Mouse (Mus musculus): ENCODE measurements at regions not wholly inside any gene's neighbourhood (a gene's known extent, or its start where the extent isn't known, plus 50 kb on each side); places are given as distances from the start of the nearest gene placed in this dataset.

- 75% methylated on average over 6 of the region's 6 CpGs for WGBS
These were observed 77.5 kb downstream of the Nufip1 start for GRCm38 (mm10) chr14:76188105-76188645.

GRCm38 (mm10) chr14:76195324-76195723, 84.6 kb downstream of the Nufip1 start:
- Histone ChIP-seq H3K4me2 (no peak overlapping the region), H3K9me3 (no peaks in the 10 kb centered on the region), H3K4me1 (no peaks in the 10 kb centered on the region), H3K27me3 (no peaks in the 10 kb centered on the region), H3K4me3 (no peak overlapping the region), H3K27ac (no peak overlapping the region), H3K9ac (no peak overlapping the region), H3K36me3 (no peaks in the 10 kb centered on the region)
- 81% methylated on average over 10 of the region's 10 CpGs for WGBS
- ATAC-seq (ENCODE audit: insufficient number of reproducible peaks, insufficient read depth, low FRiP score, low TSS enrichment, low read depth) = no peak

More at GRCm38 (mm10) chr14:76188105-76188645, 77.5 kb downstream of the Nufip1 start:
- H3K4me3 ChIP-seq = no peak overlapping the region
- H3K9me3 ChIP-seq = no peaks in the 10 kb centered on the region
- no peak overlapping the region for H3K4me2 ChIP-seq
- no peaks in the 10 kb centered on the region for H3K36me3 ChIP-seq
- no peak for ATAC-seq (ENCODE audit: insufficient number of reproducible peaks, insufficient read depth, low FRiP score, low TSS enrichment, low read depth)
- peaks cover 14% of the 10 kb centered on the region for H3K4me1 ChIP-seq
- no peak overlapping the region for H3K27ac ChIP-seq
- no peak overlapping the region for H3K9ac ChIP-seq
- H3K27me3 ChIP-seq = no peaks in the 10 kb centered on the region

DNA sequence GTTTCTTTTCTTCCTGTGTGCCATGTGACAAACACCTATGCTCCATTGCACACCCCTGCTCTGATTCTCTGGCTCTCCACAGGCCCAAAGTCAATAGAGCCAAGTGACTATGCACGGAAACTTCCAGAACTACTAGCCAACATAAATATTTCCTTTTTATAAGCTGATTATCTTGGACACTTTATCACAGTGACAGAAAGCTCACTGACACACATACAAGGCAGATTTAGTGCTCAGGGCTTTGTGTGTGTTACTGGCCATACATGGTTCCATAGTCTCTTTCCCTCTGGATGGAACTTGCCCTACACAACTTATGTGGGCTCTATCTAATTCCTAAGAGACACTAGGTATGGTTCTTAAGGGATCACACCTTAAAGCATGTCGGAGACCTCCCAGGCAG, 86.7 kb downstream of the Nufip1 start:
- Histone ChIP-seq H3K27me3 (no peaks in the 10 kb centered on the region), H3K4me2 (no peak overlapping the region), H3K9ac (no peak overlapping the region), H3K9me3 (no peaks in the 10 kb centered on the region), H3K4me1 (no peaks in the 10 kb centered on the region), H3K4me3 (no peak overlapping the region), H3K27ac (no peak overlapping the region), H3K36me3 (no peaks in the 10 kb centered on the region)
- 85% methylated on average over 2 of the region's 2 CpGs for WGBS
- ATAC-seq (ENCODE audit: insufficient number of reproducible peaks, insufficient read depth, low FRiP score, low TSS enrichment, low read depth) = no peak

GRCm38 (mm10) chr14:76198406-76198805, 87.7 kb downstream of the Nufip1 start:
- WGBS = 27% methylated on average over 5 of the region's 5 CpGs
- no peak for ATAC-seq (ENCODE audit: insufficient number of reproducible peaks, insufficient read depth, low FRiP score, low TSS enrichment, low read depth)
- H3K9ac ChIP-seq = no peak overlapping the region
- H3K9me3 ChIP-seq = no peaks in the 10 kb centered on the region
- no peaks in the 10 kb centered on the region for H3K4me1 ChIP-seq
- no peak overlapping the region for H3K4me2 ChIP-seq
- no peak overlapping the region for H3K27ac ChIP-seq
- H3K4me3 ChIP-seq = no peak overlapping the region
- H3K27me3 ChIP-seq = no peaks in the 10 kb centered on the region
- no peaks in the 10 kb centered on the region for H3K36me3 ChIP-seq

- 92% methylated on average over 4 of the region's 4 CpGs for WGBS
- no peaks in the 10 kb centered on the region for H3K9me3 ChIP-seq
- no peak overlapping the region for H3K9ac ChIP-seq
- no peak overlapping the region for H3K4me2 ChIP-seq
- no peak overlapping the region for H3K27ac ChIP-seq
- no peak overlapping the region for H3K4me3 ChIP-seq
- H3K36me3 ChIP-seq = no peaks in the 10 kb centered on the region
- no peaks in the 10 kb centered on the region for H3K27me3 ChIP-seq
- no peak for ATAC-seq (ENCODE audit: insufficient number of reproducible peaks, insufficient read depth, low FRiP score, low TSS enrichment, low read depth)
- no peaks in the 10 kb centered on the region for H3K4me1 ChIP-seq
These were observed 91.9 kb downstream of the Nufip1 start for GRCm38 (mm10) chr14:76202595-76202994.

- Histone ChIP-seq H3K9me3 (no peaks in the 10 kb centered on the region), H3K27me3 (no peaks in the 10 kb centered on the region), H3K9ac (no peak overlapping the region), H3K4me3 (no peak overlapping the region), H3K4me1 (no peaks in the 10 kb centered on the region), H3K36me3 (no peaks in the 10 kb centered on the region), H3K4me2 (no peak overlapping the region), H3K27ac (no peak overlapping the region)
- no peak for ATAC-seq (ENCODE audit: insufficient number of reproducible peaks, insufficient read depth, low FRiP score, low TSS enrichment, low read depth)
- WGBS = 67% methylated on average over 1 of the region's 1 CpGs
These were observed 92.4 kb downstream of the Nufip1 start for GRCm38 (mm10) chr14:76203135-76203534.

DNA sequence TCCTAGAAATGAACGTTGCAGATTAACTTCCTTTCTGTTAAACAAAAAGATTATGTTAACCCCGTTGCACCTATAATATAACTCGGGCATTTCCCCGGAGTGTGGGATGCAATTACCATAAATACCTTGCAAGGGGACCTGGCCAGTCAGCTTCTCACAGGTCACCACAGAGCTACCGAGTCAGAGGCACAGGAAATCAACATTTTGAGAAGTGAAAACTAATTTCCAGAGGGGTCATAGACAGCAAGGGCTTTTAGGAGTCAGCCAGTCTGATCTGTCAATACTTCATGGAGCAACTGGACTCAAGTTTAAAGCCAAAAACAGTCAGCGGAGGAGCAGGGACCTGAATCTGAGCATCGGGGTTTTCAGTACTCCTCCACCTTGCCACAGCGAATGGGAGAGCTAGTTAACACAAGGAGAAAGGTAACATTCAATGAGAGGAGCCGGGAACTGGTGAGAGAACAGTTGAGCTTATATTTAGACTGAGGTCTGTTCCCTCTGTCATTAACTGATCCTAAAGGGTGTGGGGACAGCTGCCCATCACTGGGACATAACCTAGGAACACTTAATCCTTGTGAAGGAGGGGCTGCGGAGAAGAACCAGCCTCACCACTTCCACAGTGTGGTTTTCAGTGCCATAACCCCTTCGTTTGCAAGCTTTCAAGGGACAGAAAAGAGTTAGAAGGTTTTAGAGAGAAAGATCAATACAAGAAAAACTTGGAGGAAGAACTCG, 105.9 kb downstream of the Nufip1 start:
- no peak for ATAC-seq (ENCODE audit: insufficient number of reproducible peaks, insufficient read depth, low FRiP score, low TSS enrichment, low read depth)
- WGBS = 67% methylated on average over 12 of the region's 12 CpGs
- Histone ChIP-seq H3K9me3 (peaks cover 3% of the 10 kb centered on the region; the same call in 1 of the 2 replicates), H3K27ac (no peak overlapping the region), H3K4me2 (no peak overlapping the region), H3K4me3 (no peak overlapping the region), H3K27me3 (no peaks in the 10 kb centered on the region), H3K4me1 (peaks cover 11% of the 10 kb centered on the region), H3K36me3 (no peaks in the 10 kb centered on the region), H3K9ac (no peak overlapping the region)

DNA sequence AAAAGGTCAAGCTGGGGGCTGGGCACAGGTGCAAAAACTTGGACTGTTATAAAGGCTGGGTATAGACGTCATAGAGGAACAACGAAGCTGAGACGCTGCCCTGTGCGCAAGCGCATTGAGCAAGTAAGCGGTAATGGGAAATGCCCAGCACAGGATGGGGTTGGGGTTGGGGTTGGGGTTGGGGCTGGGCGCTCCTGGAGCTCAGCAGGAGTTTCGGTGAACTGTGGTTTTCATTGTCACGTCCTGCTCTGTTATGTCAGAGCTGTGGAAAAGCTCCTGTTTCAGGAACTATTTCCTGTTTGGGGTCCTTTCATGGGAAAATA, 106.4 kb downstream of the Nufip1 start:
- no peak for ATAC-seq (ENCODE audit: insufficient number of reproducible peaks, insufficient read depth, low FRiP score, low TSS enrichment, low read depth)
- Histone ChIP-seq H3K36me3 (no peaks in the 10 kb centered on the region), H3K27me3 (no peaks in the 10 kb centered on the region), H3K4me2 (no peak overlapping the region), H3K27ac (no peak overlapping the region), H3K9ac (no peak overlapping the region), H3K9me3 (peaks cover 3% of the 10 kb centered on the region; the same call in 1 of the 2 replicates), H3K4me3 (no peak overlapping the region), H3K4me1 (peaks cover 17% of the 10 kb centered on the region)
- 60% methylated on average over 9 of the region's 9 CpGs for WGBS

- WGBS = 82% methylated on average over 8 of the region's 8 CpGs
- H3K9me3 ChIP-seq = peaks cover 3% of the 10 kb centered on the region; the same call in 1 of the 2 replicates
- H3K27me3 ChIP-seq = no peaks in the 10 kb centered on the region
- H3K9ac ChIP-seq = no peak overlapping the region
- H3K36me3 ChIP-seq = no peaks in the 10 kb centered on the region
- no peak overlapping the region for H3K4me3 ChIP-seq
- ATAC-seq (ENCODE audit: insufficient number of reproducible peaks, insufficient read depth, low FRiP score, low TSS enrichment, low read depth) = no peak
- H3K4me2 ChIP-seq = no peak overlapping the region
- no peak overlapping the region for H3K27ac ChIP-seq
- H3K4me1 ChIP-seq = peaks cover 22% of the 10 kb centered on the region
These were observed 107.0 kb downstream of the Nufip1 start for GRCm38 (mm10) chr14:76217571-76218256.

DNA sequence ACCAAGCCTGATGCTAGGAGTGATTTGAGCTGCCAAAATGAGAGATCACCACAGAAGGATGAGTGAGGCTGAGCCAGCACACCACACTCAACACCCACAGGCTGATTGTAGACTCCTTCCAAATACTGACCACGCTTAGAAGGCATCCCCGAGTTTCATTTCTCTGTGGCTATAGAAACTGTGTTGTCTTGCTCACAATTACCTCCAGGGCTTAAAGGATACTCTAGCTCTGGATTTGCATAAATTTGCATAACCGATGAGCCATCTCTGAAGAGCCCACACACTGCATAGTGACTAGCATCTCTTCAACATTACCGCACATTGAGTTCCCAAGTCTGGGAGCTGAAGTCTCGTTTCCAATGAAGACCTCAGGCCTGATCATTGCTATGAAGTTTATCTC, 110.3 kb downstream of the Nufip1 start:
- Histone ChIP-seq H3K9ac (no peak overlapping the region), H3K27ac (no peak overlapping the region), H3K9me3 (peaks cover 3% of the 10 kb centered on the region; the same call in 1 of the 2 replicates), H3K4me2 (no peak overlapping the region), H3K36me3 (no peaks in the 10 kb centered on the region), H3K27me3 (no peaks in the 10 kb centered on the region), H3K4me1 (peaks cover 22% of the 10 kb centered on the region), H3K4me3 (no peak overlapping the region)
- no peak for ATAC-seq (ENCODE audit: insufficient number of reproducible peaks, insufficient read depth, low FRiP score, low TSS enrichment, low read depth)
- 78% methylated on average over 5 of the region's 5 CpGs for WGBS

DNA sequence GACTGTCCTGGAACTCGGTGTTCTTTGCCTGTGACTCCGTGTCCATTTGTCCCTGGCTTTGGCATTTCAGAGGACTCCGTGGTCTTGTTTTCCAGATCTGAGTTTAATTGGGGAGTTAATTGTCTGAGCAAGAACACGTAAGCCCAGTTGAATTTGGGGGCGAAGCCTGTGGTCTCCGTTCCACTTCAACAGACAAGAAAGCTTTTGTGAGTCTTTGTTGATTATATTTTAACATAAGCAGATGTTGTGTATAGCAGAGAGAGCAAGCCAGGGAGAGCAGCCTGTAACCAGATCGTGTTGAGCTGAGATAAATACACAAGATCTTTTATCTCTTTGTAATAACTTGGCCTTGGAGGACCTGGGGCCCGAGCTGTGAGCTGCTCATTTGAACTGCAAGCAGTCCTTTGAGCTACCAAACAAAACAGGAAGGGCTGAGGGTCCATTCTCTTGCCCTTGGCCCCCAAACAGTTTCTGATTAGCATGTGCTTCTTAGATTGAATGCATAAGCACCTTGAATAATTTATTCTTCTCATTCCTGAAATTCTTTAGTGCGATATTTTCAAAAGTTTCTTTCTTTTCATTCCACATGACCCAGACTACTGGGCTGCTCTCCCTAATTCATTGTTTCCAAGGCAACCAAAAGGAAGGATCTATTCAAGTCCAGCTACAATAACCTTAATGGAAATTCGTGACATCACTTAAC, 111.1 kb downstream of the Nufip1 start:
- ATAC-seq (ENCODE audit: insufficient number of reproducible peaks, insufficient read depth, low FRiP score, low TSS enrichment, low read depth) = no peak
- no peak overlapping the region for H3K4me3 ChIP-seq
- H3K4me2 ChIP-seq = no peak overlapping the region
- no peak overlapping the region for H3K9ac ChIP-seq
- no peak overlapping the region for H3K27ac ChIP-seq
- peaks cover 3% of the 10 kb centered on the region; the same call in 1 of the 2 replicates for H3K9me3 ChIP-seq
- no peaks in the 10 kb centered on the region for H3K27me3 ChIP-seq
- 31% methylated on average over 10 of the region's 10 CpGs for WGBS
- peaks cover 21% of the 10 kb centered on the region for H3K4me1 ChIP-seq
- H3K36me3 ChIP-seq = no peaks in the 10 kb centered on the region

All from embryonic facial prominence, embryonic 13.5 days (tissue).